Mouse (Mus musculus): ENCODE results near the gene Odf2l. TPM values are rescaled to one million over a fixed set of nuclear protein-coding genes. Genes with fewer than 3 reads are reported as not detected.

Odf2l gene
- polyA plus RNA-seq, 1 experiment from 2014 or later, result 13.7 TPM

GRCm38 (mm10) chr3:145146871-145147270 lies 28.5 kb downstream of the Odf2l start:
- Histone ChIP-seq H3K4me2 (no peak overlapping the region), H3K4me1 (no peaks in the 10 kb centered on the region), H3K9me3 (no peaks in the 10 kb centered on the region), H3K27ac (no peak overlapping the region), H3K9ac (no peak overlapping the region), H3K27me3 (replicated peaks) (no peaks in the 10 kb centered on the region), H3K36me3 (replicated peaks) (no peaks in the 10 kb centered on the region), H3K4me3 (no peak overlapping the region)
- WGBS, result 98% methylated on average over 9 of the region's 9 CpGs
- ATAC-seq (replicated peaks), result no peak

GRCm38 (mm10) chr3:145147483-145147882 lies 29.1 kb downstream of the Odf2l start:
- H3K9me3 ChIP-seq, result no peaks in the 10 kb centered on the region
- no peak overlapping the region for H3K4me3 ChIP-seq
- ATAC-seq (replicated peaks), result no peak
- no peaks in the 10 kb centered on the region for H3K36me3 ChIP-seq (replicated peaks)
- no peaks in the 10 kb centered on the region for H3K4me1 ChIP-seq
- WGBS, result 91% methylated on average over 2 of the region's 2 CpGs
- H3K27ac ChIP-seq, result no peak overlapping the region
- no peak overlapping the region for H3K4me2 ChIP-seq
- no peak overlapping the region for H3K9ac ChIP-seq
- no peaks in the 10 kb centered on the region for H3K27me3 ChIP-seq (replicated peaks)

- Histone ChIP-seq H3K4me2 (no peak overlapping the region), H3K27ac (no peak overlapping the region), H3K4me1 (no peaks in the 10 kb centered on the region), H3K36me3 (replicated peaks) (no peaks in the 10 kb centered on the region), H3K9ac (no peak overlapping the region), H3K9me3 (no peaks in the 10 kb centered on the region), H3K27me3 (replicated peaks) (no peaks in the 10 kb centered on the region), H3K4me3 (no peak overlapping the region)
- ATAC-seq (replicated peaks), result no peak
These were observed 29.6 kb downstream of the Odf2l start for GRCm38 (mm10) chr3:145147952-145148351.

GRCm38 (mm10) chr3:145151092-145151491 lies 32.7 kb downstream of the Odf2l start:
- no peaks in the 10 kb centered on the region for H3K9me3 ChIP-seq
- H3K4me3 ChIP-seq, result no peak overlapping the region
- H3K4me1 ChIP-seq, result no peaks in the 10 kb centered on the region
- H3K36me3 ChIP-seq (replicated peaks), result no peaks in the 10 kb centered on the region
- H3K27me3 ChIP-seq (replicated peaks), result no peaks in the 10 kb centered on the region
- WGBS, result 91% methylated on average over 7 of the region's 7 CpGs
- H3K4me2 ChIP-seq, result no peak overlapping the region
- H3K9ac ChIP-seq, result no peak overlapping the region
- H3K27ac ChIP-seq, result no peak overlapping the region
- no peak for ATAC-seq (replicated peaks)

GRCm38 (mm10) chr3:145151933-145152332 lies 33.5 kb downstream of the Odf2l start:
- H3K36me3 ChIP-seq (replicated peaks), result no peaks in the 10 kb centered on the region
- no peak overlapping the region for H3K9ac ChIP-seq
- no peak overlapping the region for H3K27ac ChIP-seq
- no peaks in the 10 kb centered on the region for H3K27me3 ChIP-seq (replicated peaks)
- no peak overlapping the region for H3K4me3 ChIP-seq
- ATAC-seq (replicated peaks), result no peak
- no peaks in the 10 kb centered on the region for H3K4me1 ChIP-seq
- 86% methylated on average over 7 of the region's 7 CpGs for WGBS
- no peaks in the 10 kb centered on the region for H3K9me3 ChIP-seq
- H3K4me2 ChIP-seq, result no peak overlapping the region

GRCm38 (mm10) chr3:145156883-145157282 lies 38.5 kb downstream of the Odf2l start:
- H3K36me3 ChIP-seq (replicated peaks), result no peaks in the 10 kb centered on the region
- no peak overlapping the region for H3K4me3 ChIP-seq
- H3K27ac ChIP-seq, result no peak overlapping the region
- no peaks in the 10 kb centered on the region for H3K27me3 ChIP-seq (replicated peaks)
- 96% methylated on average over 6 of the region's 6 CpGs for WGBS
- no peak overlapping the region for H3K9ac ChIP-seq
- no peak for ATAC-seq (replicated peaks)
- no peaks in the 10 kb centered on the region for H3K4me1 ChIP-seq
- no peaks in the 10 kb centered on the region for H3K9me3 ChIP-seq
- H3K4me2 ChIP-seq, result no peak overlapping the region

- Histone ChIP-seq H3K9ac (no peak overlapping the region), H3K4me3 (no peak overlapping the region), H3K9me3 (no peaks in the 10 kb centered on the region), H3K4me2 (no peak overlapping the region), H3K36me3 (replicated peaks) (no peaks in the 10 kb centered on the region), H3K27me3 (replicated peaks) (no peaks in the 10 kb centered on the region), H3K4me1 (no peaks in the 10 kb centered on the region), H3K27ac (no peak overlapping the region)
- no peak for ATAC-seq (replicated peaks)
- WGBS, result 95% methylated on average over 3 of the region's 3 CpGs
These were observed 40.1 kb downstream of the Odf2l start for GRCm38 (mm10) chr3:145158441-145158840.

- Histone ChIP-seq H3K27me3 (replicated peaks) (no peaks in the 10 kb centered on the region), H3K9ac (no peak overlapping the region), H3K36me3 (replicated peaks) (no peaks in the 10 kb centered on the region), H3K4me3 (no peak overlapping the region), H3K27ac (no peak overlapping the region), H3K4me1 (no peaks in the 10 kb centered on the region), H3K4me2 (no peak overlapping the region), H3K9me3 (no peaks in the 10 kb centered on the region)
- no peak for ATAC-seq (replicated peaks)
- WGBS, result 96% methylated on average over 11 of the region's 11 CpGs
These were observed 48.4 kb downstream of the Odf2l start for GRCm38 (mm10) chr3:145166741-145167140.

- no peak overlapping the region for H3K27ac ChIP-seq
- ATAC-seq (replicated peaks), result no peak
- H3K9ac ChIP-seq, result no peak overlapping the region
- no peak overlapping the region for H3K4me2 ChIP-seq
- 84% methylated on average over 5 of the region's 5 CpGs for WGBS
- no peaks in the 10 kb centered on the region for H3K9me3 ChIP-seq
- no peaks in the 10 kb centered on the region for H3K4me1 ChIP-seq
- no peaks in the 10 kb centered on the region for H3K27me3 ChIP-seq (replicated peaks)
- H3K4me3 ChIP-seq, result no peak overlapping the region
- H3K36me3 ChIP-seq (replicated peaks), result no peaks in the 10 kb centered on the region
These were observed 49.4 kb downstream of the Odf2l start for GRCm38 (mm10) chr3:145167766-145168165.

GRCm38 (mm10) chr3:145168844-145169696 lies 50.7 kb downstream of the Odf2l start:
- Histone ChIP-seq H3K27me3 (replicated peaks) (no peaks in the 10 kb centered on the region), H3K27ac (no peak overlapping the region), H3K9me3 (no peaks in the 10 kb centered on the region), H3K36me3 (replicated peaks) (no peaks in the 10 kb centered on the region), H3K9ac (no peak overlapping the region), H3K4me2 (no peak overlapping the region), H3K4me3 (no peak overlapping the region), H3K4me1 (no peaks in the 10 kb centered on the region)
- 84% methylated on average over 13 of the region's 13 CpGs for WGBS
- no peak for ATAC-seq (replicated peaks)

GRCm38 (mm10) chr3:145170028-145170427 lies 51.6 kb downstream of the Odf2l start:
- Histone ChIP-seq H3K27ac (no peak overlapping the region), H3K4me1 (no peaks in the 10 kb centered on the region), H3K36me3 (replicated peaks) (no peaks in the 10 kb centered on the region), H3K4me3 (no peak overlapping the region), H3K9me3 (no peaks in the 10 kb centered on the region), H3K9ac (no peak overlapping the region), H3K4me2 (no peak overlapping the region), H3K27me3 (replicated peaks) (no peaks in the 10 kb centered on the region)
- no peak for ATAC-seq (replicated peaks)
- WGBS, result 89% methylated on average over 4 of the region's 4 CpGs

- ATAC-seq (replicated peaks), result no peak
- no peaks in the 10 kb centered on the region for H3K4me1 ChIP-seq
These were observed 52.4 kb downstream of the Odf2l start for GRCm38 (mm10) chr3:145170604-145171389.

More at GRCm38 (mm10) chr3:145170604-145171389, 52.4 kb downstream of the Odf2l start:
- Histone ChIP-seq H3K9me3 (no peaks in the 10 kb centered on the region), H3K9ac (no peak overlapping the region), H3K27me3 (replicated peaks) (no peaks in the 10 kb centered on the region), H3K4me2 (no peak overlapping the region), H3K4me3 (no peak overlapping the region), H3K27ac (no peak overlapping the region), H3K36me3 (replicated peaks) (no peaks in the 10 kb centered on the region)
- WGBS, result 94% methylated on average over 6 of the region's 6 CpGs

Data from midbrain, embryonic 15.5 days (tissue).